Mouse (Mus musculus): ENCODE results near the gene Nfia. TPM values are rescaled to one million over a fixed set of nuclear protein-coding genes. Genes with fewer than 3 reads are reported as not detected.

Gene Nfia
- polyA plus RNA-seq, 1 experiment from 2014 or later: 17.6 TPM

GRCm38 (mm10) chr4:97908576-97909147, 136.1 kb downstream of the Nfia start:
- H3K27me3 ChIP-seq (ENCODE audit: poor library complexity, severe bottlenecking): no peaks in the 10 kb centered on the region
- peaks cover 22% of the 10 kb centered on the region for H3K4me1 ChIP-seq
- no peaks in the 10 kb centered on the region for H3K9me3 ChIP-seq
- H3K36me3 ChIP-seq (replicated peaks): peaks cover 5% of the 10 kb centered on the region; the same call in 1 of the 2 replicates
- no peak overlapping the region for H3K27ac ChIP-seq
- DNase-seq (ENCODE audit: extremely low spot score, low spot score): no peak
- WGBS: 82% methylated on average over 4 of the region's 4 CpGs
- no peak overlapping the region for H3K4me3 ChIP-seq

DNA sequence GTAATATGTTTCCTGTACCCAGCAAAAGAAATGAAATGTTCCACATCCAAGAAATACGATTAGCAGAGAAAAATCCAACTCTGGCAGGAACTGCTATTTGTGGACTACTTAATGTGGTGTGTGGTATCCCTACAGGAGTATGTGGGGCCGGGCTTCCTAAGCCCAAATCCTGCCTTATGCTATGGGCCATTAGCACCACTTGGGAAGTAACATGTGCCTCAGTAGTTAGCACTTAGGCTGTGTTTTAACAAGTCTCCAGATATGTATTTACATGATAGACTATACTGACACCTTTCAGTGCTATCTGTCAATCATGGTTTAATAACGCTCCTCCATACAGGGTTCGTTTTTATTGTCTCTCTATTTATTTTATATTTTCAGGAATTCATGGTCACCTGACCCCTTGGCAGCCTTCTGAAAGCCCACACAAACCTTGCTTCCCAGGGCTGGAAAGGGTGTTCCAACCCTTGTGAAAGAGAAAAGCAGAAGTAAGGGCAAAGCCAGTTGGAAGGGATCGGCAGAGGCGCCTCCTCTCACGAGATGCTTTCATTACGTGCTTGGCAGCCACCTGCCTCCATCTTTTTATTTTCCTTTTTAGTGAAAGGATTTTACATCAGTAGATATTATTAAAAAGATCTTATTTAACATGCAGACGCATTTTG, 137.7 kb downstream of the Nfia start:
- Histone ChIP-seq H3K27me3 (ENCODE audit: poor library complexity, severe bottlenecking) (no peaks in the 10 kb centered on the region), H3K36me3 (replicated peaks) (peaks cover 5% of the 10 kb centered on the region; the same call in 1 of the 2 replicates), H3K4me3 (no peak overlapping the region), H3K9me3 (no peaks in the 10 kb centered on the region), H3K4me1 (peaks cover 22% of the 10 kb centered on the region), H3K27ac (no peak overlapping the region)
- 91% methylated on average over 9 of the region's 9 CpGs for WGBS
- DNase-seq (ENCODE audit: extremely low spot score, low spot score): no peak

DNA sequence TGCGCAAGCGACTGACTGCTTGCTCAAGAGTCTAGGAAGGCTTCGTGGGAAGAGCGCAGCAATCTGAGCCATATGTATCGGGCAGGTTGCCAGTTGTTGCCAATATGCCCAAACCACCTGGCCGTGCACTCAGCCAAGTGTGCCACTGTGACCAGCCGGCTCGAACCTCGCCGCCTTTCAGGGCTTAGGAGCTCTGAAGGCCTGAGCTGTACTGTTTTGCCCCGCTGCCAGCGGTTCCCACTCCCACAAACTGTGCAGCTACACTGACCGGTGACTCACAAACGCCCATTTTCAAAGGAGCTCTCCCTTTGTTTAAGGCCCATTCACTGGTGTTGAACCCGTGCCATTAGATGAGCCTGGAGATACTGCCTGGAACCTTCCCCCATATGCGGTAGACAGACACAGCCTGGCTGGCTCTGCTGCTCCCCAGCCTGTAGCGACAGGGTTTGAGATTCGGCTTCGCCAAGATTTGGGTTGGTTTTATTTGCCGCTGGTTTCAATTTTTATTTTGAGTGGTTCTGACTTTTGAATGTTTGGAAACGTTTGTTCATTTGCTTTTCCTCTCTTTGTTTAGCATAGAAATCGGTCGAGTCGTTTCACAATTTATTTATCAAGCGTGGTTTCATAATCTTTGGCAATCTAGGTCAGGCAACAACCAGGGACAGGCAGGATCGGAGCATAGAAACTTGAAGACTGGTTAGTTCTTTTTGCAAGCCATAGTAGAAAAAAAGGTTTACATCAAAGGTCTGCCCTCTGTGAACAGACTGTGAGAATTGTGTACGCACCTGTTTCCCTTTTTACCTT, 138.4 kb downstream of the Nfia start:
- H3K36me3 ChIP-seq (replicated peaks): peaks cover 5% of the 10 kb centered on the region; the same call in 1 of the 2 replicates
- no peaks in the 10 kb centered on the region for H3K27me3 ChIP-seq (ENCODE audit: poor library complexity, severe bottlenecking)
- WGBS: 91% methylated on average over 27 of the region's 27 CpGs
- H3K4me1 ChIP-seq: peaks cover 18% of the 10 kb centered on the region
- DNase-seq (ENCODE audit: extremely low spot score, low spot score): no peak
- H3K9me3 ChIP-seq: no peaks in the 10 kb centered on the region
- no peak overlapping the region for H3K4me3 ChIP-seq
- H3K27ac ChIP-seq: no peak overlapping the region

GRCm38 (mm10) chr4:97911755-97912154, 139.2 kb downstream of the Nfia start:
- WGBS: 90% methylated on average over 7 of the region's 7 CpGs
- H3K9me3 ChIP-seq: no peaks in the 10 kb centered on the region
- no peak for DNase-seq (ENCODE audit: extremely low spot score, low spot score)
- H3K27me3 ChIP-seq (ENCODE audit: poor library complexity, severe bottlenecking): no peaks in the 10 kb centered on the region
- H3K27ac ChIP-seq: no peak overlapping the region
- peaks cover 5% of the 10 kb centered on the region; the same call in 1 of the 2 replicates for H3K36me3 ChIP-seq (replicated peaks)
- peaks cover 11% of the 10 kb centered on the region; the same call in 1 of the 2 replicates for H3K4me1 ChIP-seq
- H3K4me3 ChIP-seq: no peak overlapping the region

DNA sequence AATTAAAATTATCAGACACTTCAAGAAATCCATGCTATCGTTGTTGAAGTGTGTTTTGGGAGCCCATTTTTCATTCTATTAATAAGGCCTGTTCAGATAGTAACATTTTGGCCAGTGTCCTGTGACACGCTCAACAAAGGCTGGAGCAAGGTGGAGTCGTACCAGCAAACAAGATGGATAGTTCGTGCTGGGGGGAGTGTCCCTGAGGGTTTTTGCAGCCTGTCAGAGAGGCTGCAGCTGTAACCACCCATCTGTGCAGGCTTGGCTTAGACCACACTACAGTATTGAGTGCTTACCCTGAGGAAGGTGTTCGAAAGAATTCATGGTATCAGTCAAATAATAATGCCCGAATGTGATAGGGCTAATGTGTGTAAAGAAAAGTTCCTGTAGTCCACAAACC, 139.6 kb downstream of the Nfia start:
- no peaks in the 10 kb centered on the region for H3K27me3 ChIP-seq (ENCODE audit: poor library complexity, severe bottlenecking)
- peaks cover 12% of the 10 kb centered on the region; the same call in 1 of the 2 replicates for H3K4me1 ChIP-seq
- DNase-seq (ENCODE audit: extremely low spot score, low spot score): no peak
- H3K4me3 ChIP-seq: no peak overlapping the region
- no peak overlapping the region for H3K27ac ChIP-seq
- peaks cover 5% of the 10 kb centered on the region; the same call in 1 of the 2 replicates for H3K36me3 ChIP-seq (replicated peaks)
- no peaks in the 10 kb centered on the region for H3K9me3 ChIP-seq
- WGBS: 90% methylated on average over 6 of the region's 6 CpGs

DNA sequence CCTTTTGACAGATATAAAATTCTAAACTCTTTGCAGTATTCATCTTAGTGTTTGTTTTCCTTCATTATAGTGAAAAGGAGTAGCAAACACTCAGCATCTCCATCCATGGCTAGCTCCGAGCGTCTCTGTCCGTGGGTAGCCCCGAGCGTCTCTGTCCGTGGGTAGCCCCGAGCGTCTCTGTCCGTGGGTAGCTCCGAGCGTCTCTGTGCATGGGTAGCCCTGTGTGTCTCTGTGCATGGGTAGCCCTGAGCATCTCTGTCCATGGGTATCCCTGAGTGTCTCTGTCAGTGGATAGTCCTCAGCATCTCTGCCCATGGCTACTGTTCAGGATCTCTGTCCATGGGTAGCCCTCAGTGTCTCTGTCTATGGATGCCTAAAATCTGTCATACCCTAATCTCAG, 140.0 kb downstream of the Nfia start:
- no peaks in the 10 kb centered on the region for H3K27me3 ChIP-seq (ENCODE audit: poor library complexity, severe bottlenecking)
- H3K9me3 ChIP-seq: no peaks in the 10 kb centered on the region
- peaks cover 5% of the 10 kb centered on the region; the same call in 1 of the 2 replicates for H3K36me3 ChIP-seq (replicated peaks)
- no peak for DNase-seq (ENCODE audit: extremely low spot score, low spot score)
- H3K4me3 ChIP-seq: no peak overlapping the region
- no peak overlapping the region for H3K27ac ChIP-seq
- peaks cover 16% of the 10 kb centered on the region for H3K4me1 ChIP-seq
- 97% methylated on average over 11 of the region's 11 CpGs for WGBS

GRCm38 (mm10) chr4:97914348-97914747, 141.8 kb downstream of the Nfia start:
- WGBS: 91% methylated on average over 2 of the region's 2 CpGs
- peaks cover 5% of the 10 kb centered on the region; the same call in 1 of the 2 replicates for H3K36me3 ChIP-seq (replicated peaks)
- H3K27ac ChIP-seq: no peak overlapping the region
- no peak overlapping the region for H3K4me3 ChIP-seq
- H3K27me3 ChIP-seq (ENCODE audit: poor library complexity, severe bottlenecking): no peaks in the 10 kb centered on the region
- H3K4me1 ChIP-seq: peaks cover 22% of the 10 kb centered on the region
- no peaks in the 10 kb centered on the region for H3K9me3 ChIP-seq
- DNase-seq (ENCODE audit: extremely low spot score, low spot score): no peak

- Histone ChIP-seq H3K9me3 (no peaks in the 10 kb centered on the region), H3K4me3 (no peak overlapping the region), H3K27ac (no peak overlapping the region), H3K36me3 (replicated peaks) (peaks cover 5% of the 10 kb centered on the region; the same call in 1 of the 2 replicates), H3K4me1 (peaks cover 22% of the 10 kb centered on the region), H3K27me3 (ENCODE audit: poor library complexity, severe bottlenecking) (no peaks in the 10 kb centered on the region)
- DNase-seq (ENCODE audit: extremely low spot score, low spot score): no peak
- 96% methylated on average over 5 of the region's 5 CpGs for WGBS
Measured at GRCm38 (mm10) chr4:97914761-97915160, 142.2 kb downstream of the Nfia start.

GRCm38 (mm10) chr4:97917568-97917967, 145.0 kb downstream of the Nfia start:
- no peak for DNase-seq (ENCODE audit: extremely low spot score, low spot score)
- H3K36me3 ChIP-seq (replicated peaks): no peaks in the 10 kb centered on the region
- peaks cover 28% of the 10 kb centered on the region for H3K4me1 ChIP-seq
- 71% methylated on average over 6 of the region's 6 CpGs for WGBS
- H3K4me3 ChIP-seq: no peak overlapping the region
- H3K9me3 ChIP-seq: no peaks in the 10 kb centered on the region
- H3K27ac ChIP-seq: peak overlapping the region; percentile 40; the same call in 1 of the 2 replicates
- H3K27me3 ChIP-seq (ENCODE audit: poor library complexity, severe bottlenecking): no peaks in the 10 kb centered on the region

DNA sequence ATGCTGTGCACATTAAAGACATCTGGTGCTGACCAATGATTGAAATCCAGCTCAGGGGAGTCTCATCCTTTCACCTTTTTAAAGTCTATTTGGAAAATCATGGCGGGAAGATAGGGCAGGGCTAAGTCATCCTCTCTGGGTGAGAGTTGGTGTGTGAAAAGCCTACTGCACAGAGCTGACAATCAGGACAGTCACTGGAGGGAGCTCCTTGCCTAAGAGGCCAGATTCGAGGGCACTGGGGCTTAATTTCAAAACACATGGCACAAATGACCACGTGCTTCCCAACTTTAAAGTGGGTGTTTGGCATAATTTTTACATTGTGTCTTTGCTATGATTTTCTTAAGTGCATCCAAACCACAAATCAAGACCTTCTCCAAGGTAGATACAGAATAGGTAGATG, 146.1 kb downstream of the Nfia start:
- H3K27me3 ChIP-seq (ENCODE audit: poor library complexity, severe bottlenecking): no peaks in the 10 kb centered on the region
- no peak overlapping the region for H3K4me3 ChIP-seq
- H3K4me1 ChIP-seq: peaks cover 28% of the 10 kb centered on the region
- no peaks in the 10 kb centered on the region for H3K36me3 ChIP-seq (replicated peaks)
- no peaks in the 10 kb centered on the region for H3K9me3 ChIP-seq
- 66% methylated on average over 3 of the region's 3 CpGs for WGBS
- H3K27ac ChIP-seq: no peak overlapping the region
- no peak for DNase-seq (ENCODE audit: extremely low spot score, low spot score)

GRCm38 (mm10) chr4:97919773-97920172, 147.2 kb downstream of the Nfia start:
- WGBS: 88% methylated on average over 2 of the region's 2 CpGs
- Histone ChIP-seq H3K27ac (no peak overlapping the region), H3K36me3 (replicated peaks) (no peaks in the 10 kb centered on the region), H3K4me3 (no peak overlapping the region), H3K27me3 (ENCODE audit: poor library complexity, severe bottlenecking) (no peaks in the 10 kb centered on the region), H3K4me1 (peaks cover 35% of the 10 kb centered on the region), H3K9me3 (no peaks in the 10 kb centered on the region)
- no peak for DNase-seq (ENCODE audit: extremely low spot score, low spot score)

- H3K36me3 ChIP-seq (replicated peaks): no peaks in the 10 kb centered on the region
- peak overlapping the region; percentile 53; the same call in 1 of the 2 replicates for H3K27ac ChIP-seq
- no peaks in the 10 kb centered on the region for H3K27me3 ChIP-seq (ENCODE audit: poor library complexity, severe bottlenecking)
- no peak for DNase-seq (ENCODE audit: extremely low spot score, low spot score)
- no peaks in the 10 kb centered on the region for H3K9me3 ChIP-seq
- H3K4me1 ChIP-seq: peaks cover 42% of the 10 kb centered on the region
- WGBS: 76% methylated on average over 10 of the region's 10 CpGs
- H3K4me3 ChIP-seq: no peak overlapping the region
Measured at GRCm38 (mm10) chr4:97920287-97921079, 147.9 kb downstream of the Nfia start.

Data from forebrain, embryonic 10.5 days (tissue).